8 mouse cellular contexts compared by ENCODE assay signal in genomic region chr4:123991223-123991622, GRCm38 (mm10).
A peak's percentile ranks its signal among the peaks of the same experiment; 100 is the strongest.
DNase-seq lines count a peak whose midpoint lies in the region; ATAC-seq and TF ChIP-seq lines count a peak whose summit lies in the region.

No protein-coding gene starts in this region.

- no peaks in the 10 kb centered on the region for H3K9me3 ChIP-seq in lung, embryonic 14.5 days (ENCODE audit: low read depth, low read length)
- no peaks in the 10 kb centered on the region for H3K9me3 ChIP-seq in forebrain, embryonic 16.5 days (ENCODE audit: control insufficient read depth, low read length)
- H3K9me3 ChIP-seq in liver, embryonic 13.5 days (replicated peaks) = no peaks in the 10 kb centered on the region; the same call in 1 of the 2 replicates
- no peaks in the 10 kb centered on the region for H3K9me3 ChIP-seq in stomach, embryonic 14.5 days (ENCODE audit: control insufficient read depth, low read depth, low read length)

- no peak for TF ChIP-seq CTCF in lung, embryonic 14.5 days (IDR thresholded peaks at IDR 0.05; ENCODE audit: low read depth)

- no peak for ATAC-seq in lung, embryonic 14.5 days (ENCODE audit: insufficient read depth)
- no peak for ATAC-seq in forebrain, embryonic 16.5 days
- no peak for ATAC-seq in liver, embryonic 13.5 days (ENCODE audit: low read depth)
- ATAC-seq in stomach, embryonic 14.5 days (ENCODE audit: insufficient number of reproducible peaks, insufficient read depth, low FRiP score, low read depth) = no peak
- no peak for ATAC-seq in cerebellum, adult (ENCODE audit: insufficient number of reproducible peaks, low FRiP score, low TSS enrichment)

- H3K4me3 ChIP-seq in lung, embryonic 14.5 days (ENCODE audit: low read depth, low read length) = peak overlapping the region; percentile 27
- peak overlapping the region; percentile 35 for H3K4me3 ChIP-seq in forebrain, embryonic 16.5 days (replicated peaks; ENCODE audit: low read length)
- H3K4me3 ChIP-seq in liver, embryonic 13.5 days (replicated peaks) = peak overlapping the region; percentile 24
- peak overlapping the region; percentile 24 for H3K4me3 ChIP-seq in stomach, embryonic 14.5 days (ENCODE audit: low read depth, low read length)

- no peak overlapping the region for H3K9ac ChIP-seq in lung, embryonic 14.5 days
- 0 out of 2 replicates have a peak overlapping the region, but pooled peaks have one; percentile 51 for H3K9ac ChIP-seq in forebrain, embryonic 16.5 days (replicated peaks; ENCODE audit: low read depth, low read length)
- H3K9ac ChIP-seq in liver, embryonic 13.5 days = no peak overlapping the region
- no peak overlapping the region for H3K9ac ChIP-seq in stomach, embryonic 14.5 days (replicated peaks; ENCODE audit: low read depth, low read length)

- 6% methylated on average over 10 of the region's 10 CpGs for WGBS in lung, embryonic 14.5 days
- WGBS in forebrain, embryonic 16.5 days = 13% methylated on average over 10 of the region's 10 CpGs
- 5% methylated on average over 10 of the region's 10 CpGs for WGBS in liver, embryonic 13.5 days (ENCODE audit: insufficient replicate concordance)
- 3% methylated on average over 10 of the region's 10 CpGs for WGBS in stomach, embryonic 14.5 days

- peak overlapping the region; percentile 62 for H3K4me2 ChIP-seq in lung, embryonic 14.5 days
- H3K4me2 ChIP-seq in forebrain, embryonic 16.5 days (ENCODE audit: low read length) = peak overlapping the region; percentile 71
- peak overlapping the region; percentile 49 for H3K4me2 ChIP-seq in liver, embryonic 13.5 days
- peak overlapping the region; percentile 57 for H3K4me2 ChIP-seq in stomach, embryonic 14.5 days (replicated peaks; ENCODE audit: low read depth, low read length)

- no peaks in the 10 kb centered on the region for H3K36me3 ChIP-seq in lung, embryonic 14.5 days (ENCODE audit: insufficient read depth)
- H3K36me3 ChIP-seq in forebrain, embryonic 16.5 days (ENCODE audit: control insufficient read depth, insufficient read depth) = no peaks in the 10 kb centered on the region
- no peaks in the 10 kb centered on the region for H3K36me3 ChIP-seq in liver, embryonic 13.5 days
- H3K36me3 ChIP-seq in stomach, embryonic 14.5 days (ENCODE audit: control insufficient read depth, insufficient read depth, low read length) = no peaks in the 10 kb centered on the region

- H3K27me3 ChIP-seq in lung, embryonic 14.5 days (ENCODE audit: insufficient read depth, low read length) = peaks cover 41% of the 10 kb centered on the region
- no peaks in the 10 kb centered on the region for H3K27me3 ChIP-seq in forebrain, embryonic 16.5 days (replicated peaks; ENCODE audit: control insufficient read depth, insufficient read depth, low read length)
- H3K27me3 ChIP-seq in liver, embryonic 13.5 days = peaks cover 45% of the 10 kb centered on the region
- H3K27me3 ChIP-seq in stomach, embryonic 14.5 days (ENCODE audit: control insufficient read depth, insufficient read depth, low read length) = peaks cover 12% of the 10 kb centered on the region; the same call in 1 of the 2 replicates

- no peaks in the 10 kb centered on the region for H3K4me1 ChIP-seq in lung, embryonic 14.5 days (ENCODE audit: insufficient read depth)
- H3K4me1 ChIP-seq in forebrain, embryonic 16.5 days (replicated peaks; ENCODE audit: control insufficient read depth, insufficient read depth, low read length) = peaks cover 14% of the 10 kb centered on the region
- no peaks in the 10 kb centered on the region for H3K4me1 ChIP-seq in liver, embryonic 13.5 days (replicated peaks)
- peaks cover 11% of the 10 kb centered on the region; the same call in 1 of the 2 replicates for H3K4me1 ChIP-seq in stomach, embryonic 14.5 days (ENCODE audit: control insufficient read depth, insufficient read depth, low read length)

- H3K27ac ChIP-seq in lung, embryonic 14.5 days (ENCODE audit: low read depth) = no peak overlapping the region
- H3K27ac ChIP-seq in forebrain, embryonic 16.5 days (ENCODE audit: low read length) = 0 out of 2 replicates have a peak overlapping the region, but pooled peaks have one; percentile 13
- H3K27ac ChIP-seq in liver, embryonic 13.5 days = no peak overlapping the region
- no peak overlapping the region for H3K27ac ChIP-seq in stomach, embryonic 14.5 days (ENCODE audit: low read length)

- DNase-seq in lung, embryonic 14.5 days = peak; percentile 5
- no peak for DNase-seq in lung, postnatal 4 days
- no peak for DNase-seq in liver, embryonic 13.5 days
- no peak for DNase-seq in natural killer cell, adult 2 months (ENCODE audit: low spot score in 2 of 2)
- no peak for DNase-seq in ovary, postnatal 36 days (ENCODE audit: low spot score)
